Mouse (Mus musculus): ENCODE data around the gene Pou3f1.

DNA sequence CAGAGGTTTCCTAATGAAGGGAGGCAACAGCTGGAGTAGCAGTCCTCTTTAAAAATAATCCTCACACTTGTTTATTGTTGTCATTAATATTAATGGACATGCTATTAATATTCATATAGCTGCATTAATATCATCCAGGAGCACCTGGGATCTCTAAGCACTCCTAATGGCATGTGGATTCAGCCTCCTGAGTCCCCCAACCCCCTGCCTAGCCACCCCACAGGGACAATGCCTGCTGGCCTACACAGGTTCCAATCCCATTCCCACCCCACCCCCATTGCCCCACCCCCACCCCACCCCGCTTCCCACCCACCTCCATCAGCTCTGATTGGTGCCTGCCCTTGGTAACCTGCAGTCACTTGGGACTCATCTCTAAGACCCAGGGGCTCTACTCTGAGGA is 40.0 kb upstream of the Pou3f1 start:
- no peak for TF ChIP-seq CTCF (IDR thresholded peaks at IDR 0.05; ENCODE audit: borderline replicate concordance, insufficient read depth, low read length)
- no peak for TF ChIP-seq POLR2A (IDR thresholded peaks at IDR 0.05; ENCODE audit: low read depth, low read length)
